Mouse (Mus musculus): ENCODE results near the gene Npc2. TPM values are rescaled to one million over a fixed set of nuclear protein-coding genes. Genes with fewer than 3 reads are reported as not detected.
A peak's percentile ranks its signal among the peaks of the same experiment; 100 is the strongest.

Npc2 gene
- polyA plus RNA-seq (2012; rRNA removed): 54.3 and 56.3 TPM in 2 replicates

- WGBS: under 1% methylated on average over 50 of the region's 50 CpGs
- TF ChIP-seq CTCF (IDR thresholded peaks at IDR 0.05; ENCODE audit: borderline replicate concordance, insufficient read depth, low read depth, low read length) (no peak), POLR2A (IDR thresholded peaks at IDR 0.05; ENCODE audit: borderline replicate concordance, insufficient read depth, low read length) (peak; percentile 84; the same call in 1 of the 2 replicates)
- peak; percentile 95 to 99 for DNase-seq
- Histone ChIP-seq H3K27ac (ENCODE audit: insufficient read depth, low read length) (peak within 1 kb of the TSS; percentile 54), H3K4me1 (ENCODE audit: control insufficient read depth, insufficient read depth, low read length) (no peaks in the 10 kb centered on the region), H3K4me3 (replicated peaks; ENCODE audit: insufficient read depth, low read depth, low read length) (peak within 1 kb of the TSS; percentile 94), H3K27me3 (ENCODE audit: control insufficient read depth, insufficient read depth, low read length) (no peaks in the 10 kb centered on the region)
Observed at GRCm38 (mm10) chr12:84772726-84773441, at the start of gene Npc2, which contains the start of gene Isca2. Gene Npc2, minus strand, starts transcription at chr12:84773152. Gene Isca2, plus strand, starts transcription at chr12:84773251.

GRCm38 (mm10) chr12:84819236-84820168 is 46.5 kb upstream of the Npc2 start:
- peak; percentile 52 to 74 for DNase-seq
- Histone ChIP-seq H3K27me3 (ENCODE audit: control insufficient read depth, insufficient read depth, low read length) (no peaks in the 10 kb centered on the region), H3K4me1 (ENCODE audit: control insufficient read depth, insufficient read depth, low read length) (peaks cover 13% of the 10 kb centered on the region), H3K27ac (ENCODE audit: insufficient read depth, low read length) (peak overlapping the region; percentile 60; the same call in 1 of the 2 replicates), H3K4me3 (replicated peaks; ENCODE audit: insufficient read depth, low read depth, low read length) (no peak overlapping the region)
- WGBS: 50% methylated on average over 13 of the region's 13 CpGs
- TF ChIP-seq POLR2A (IDR thresholded peaks at IDR 0.05; ENCODE audit: borderline replicate concordance, insufficient read depth, low read length): no peak
- TF ChIP-seq CTCF (IDR thresholded peaks at IDR 0.05; ENCODE audit: borderline replicate concordance, insufficient read depth, low read depth, low read length): no peak

GRCm38 (mm10) chr12:84818496-84818895 is 45.5 kb upstream of the Npc2 start:
- DNase-seq: no peak
- Histone ChIP-seq H3K27me3 (ENCODE audit: control insufficient read depth, insufficient read depth, low read length) (no peaks in the 10 kb centered on the region), H3K27ac (ENCODE audit: insufficient read depth, low read length) (no peak overlapping the region), H3K4me1 (ENCODE audit: control insufficient read depth, insufficient read depth, low read length) (peaks cover 13% of the 10 kb centered on the region), H3K4me3 (replicated peaks; ENCODE audit: insufficient read depth, low read depth, low read length) (no peak overlapping the region)
- 79% methylated on average over 4 of the region's 4 CpGs for WGBS
- no peak for TF ChIP-seq CTCF (IDR thresholded peaks at IDR 0.05; ENCODE audit: borderline replicate concordance, insufficient read depth, low read depth, low read length)
- TF ChIP-seq POLR2A (IDR thresholded peaks at IDR 0.05; ENCODE audit: borderline replicate concordance, insufficient read depth, low read length): no peak

- H3K4me3 ChIP-seq (replicated peaks; ENCODE audit: insufficient read depth, low read depth, low read length): no peak overlapping the region
- H3K4me1 ChIP-seq (ENCODE audit: control insufficient read depth, insufficient read depth, low read length): peaks cover 8% of the 10 kb centered on the region
- H3K27me3 ChIP-seq (ENCODE audit: control insufficient read depth, insufficient read depth, low read length): no peaks in the 10 kb centered on the region
- no peak overlapping the region for H3K27ac ChIP-seq (ENCODE audit: insufficient read depth, low read length)
- TF ChIP-seq POLR2A (IDR thresholded peaks at IDR 0.05; ENCODE audit: borderline replicate concordance, insufficient read depth, low read length) (no peak), CTCF (IDR thresholded peaks at IDR 0.05; ENCODE audit: borderline replicate concordance, insufficient read depth, low read depth, low read length) (no peak)
- WGBS: 94% methylated on average over 3 of the region's 3 CpGs
- DNase-seq: no peak
Observed at GRCm38 (mm10) chr12:84814663-84815325, 41.8 kb upstream of the Npc2 start.

- DNase-seq: no peak
- peaks cover 3% of the 10 kb centered on the region; the same call in 1 of the 2 replicates for H3K4me1 ChIP-seq (ENCODE audit: control insufficient read depth, insufficient read depth, low read length)
- no peak overlapping the region for H3K27ac ChIP-seq (ENCODE audit: insufficient read depth, low read length)
- TF ChIP-seq CTCF (IDR thresholded peaks at IDR 0.05; ENCODE audit: borderline replicate concordance, insufficient read depth, low read depth, low read length) (no peak; the same call in 1 of the 2 replicates), POLR2A (IDR thresholded peaks at IDR 0.05; ENCODE audit: borderline replicate concordance, insufficient read depth, low read length) (no peak)
- H3K27me3 ChIP-seq (ENCODE audit: control insufficient read depth, insufficient read depth, low read length): no peaks in the 10 kb centered on the region
- no peak overlapping the region for H3K4me3 ChIP-seq (replicated peaks; ENCODE audit: insufficient read depth, low read depth, low read length)
- WGBS: 76% methylated on average over 7 of the region's 7 CpGs
Observed at GRCm38 (mm10) chr12:84813773-84814172, 40.8 kb upstream of the Npc2 start.

- TF ChIP-seq CTCF (IDR thresholded peaks at IDR 0.05; ENCODE audit: borderline replicate concordance, insufficient read depth, low read depth, low read length): peak; percentile 54; the same call in 1 of the 2 replicates
- no peak for TF ChIP-seq POLR2A (IDR thresholded peaks at IDR 0.05; ENCODE audit: borderline replicate concordance, insufficient read depth, low read length)
- no peak overlapping the region for H3K27ac ChIP-seq (ENCODE audit: insufficient read depth, low read length)
- no peak overlapping the region for H3K4me3 ChIP-seq (replicated peaks; ENCODE audit: insufficient read depth, low read depth, low read length)
- peak; percentile 33 to 46 for DNase-seq
- H3K27me3 ChIP-seq (ENCODE audit: control insufficient read depth, insufficient read depth, low read length): no peaks in the 10 kb centered on the region
- H3K4me1 ChIP-seq (ENCODE audit: control insufficient read depth, insufficient read depth, low read length): peaks cover 21% of the 10 kb centered on the region
- WGBS: 55% methylated on average over 3 of the region's 3 CpGs
Observed at GRCm38 (mm10) chr12:84812004-84812403, 39.1 kb upstream of the Npc2 start.

GRCm38 (mm10) chr12:84811510-84811909 is 38.6 kb upstream of the Npc2 start:
- H3K4me3 ChIP-seq (replicated peaks; ENCODE audit: insufficient read depth, low read depth, low read length): no peak overlapping the region
- 73% methylated on average over 4 of the region's 4 CpGs for WGBS
- no peaks in the 10 kb centered on the region for H3K27me3 ChIP-seq (ENCODE audit: control insufficient read depth, insufficient read depth, low read length)
- H3K4me1 ChIP-seq (ENCODE audit: control insufficient read depth, insufficient read depth, low read length): peaks cover 26% of the 10 kb centered on the region
- no peak overlapping the region for H3K27ac ChIP-seq (ENCODE audit: insufficient read depth, low read length)
- no peak for DNase-seq
- no peak for TF ChIP-seq CTCF (IDR thresholded peaks at IDR 0.05; ENCODE audit: borderline replicate concordance, insufficient read depth, low read depth, low read length)
- TF ChIP-seq POLR2A (IDR thresholded peaks at IDR 0.05; ENCODE audit: borderline replicate concordance, insufficient read depth, low read length): no peak
